9 mouse cellular contexts compared by ENCODE assay signal in genomic region chr4:133116756-133117470, GRCm38 (mm10). TPM values are rescaled to one million over a fixed set of nuclear protein-coding genes. Genes with fewer than 3 reads are reported as not detected.
DNase-seq lines count a peak whose midpoint lies in the region; ATAC-seq and TF ChIP-seq lines count a peak whose summit lies in the region.
"Had no signal": no experiment of that assay in that cellular context is flagged by ENCODE, and none has a peak within 500 bp of the region (broad histone marks: within the 10 kb centered on the region; RNA-seq: fewer than 3 reads in every experiment).

No protein-coding gene starts in this region.

- no peak for TF ChIP-seq POLR2A in liver, adult 2 months (IDR thresholded peaks at IDR 0.05; ENCODE audit: extremely low read depth, insufficient read depth, low read length)

- no peaks in the 10 kb centered on the region for H3K36me3 ChIP-seq in liver, adult 2 months (ENCODE audit: control insufficient read depth, insufficient read depth, low read length)
- no peaks in the 10 kb centered on the region for H3K36me3 ChIP-seq in neural tube, embryonic 13.5 days

- H3K79me2 ChIP-seq in liver, adult 2 months (ENCODE audit: control insufficient read depth, insufficient read depth, low read length), result no peaks in the 10 kb centered on the region

- no peak for TF ChIP-seq CTCF in liver, adult 2 months (IDR thresholded peaks at IDR 0.05; ENCODE audit: low read depth, low read length)

- ATAC-seq in neural tube, embryonic 13.5 days (ENCODE audit: low read depth), result no peak

- WGBS in liver, adult 2 months, result 80% methylated on average over 3 of the region's 3 CpGs
- WGBS in neural tube, embryonic 13.5 days, result 47% methylated on average over 3 of the region's 3 CpGs

- no peak overlapping the region for H3K4me2 ChIP-seq in neural tube, embryonic 13.5 days

- H3K27me3 ChIP-seq in liver, adult 2 months (ENCODE audit: control insufficient read depth, insufficient read depth, low read length), result no peaks in the 10 kb centered on the region
- H3K27me3 ChIP-seq in neural tube, embryonic 13.5 days, result no peaks in the 10 kb centered on the region

- no peak overlapping the region for H3K4me3 ChIP-seq in liver, adult 2 months (ENCODE audit: insufficient read depth, low read depth, low read length)
- H3K4me3 ChIP-seq in neural tube, embryonic 13.5 days, result no peak overlapping the region

- DNase-seq in liver, adult 2 months (ENCODE audit: extremely low read depth, low read depth, low spot score), result peak; percentile 43
- DNase-seq in liver, result no peak
- DNase-seq in gastrocnemius, postnatal 10 days, result peak; percentile 25
- DNase-seq in kidney, postnatal 14 days, result peak; percentile 56
- DNase-seq in right cerebral cortex, postnatal 25 days, result no peak
- DNase-seq in cerebellum, adult 18-20 months, result no peak
- no peak for DNase-seq in ovary, adult 18-20 months (ENCODE audit: low spot score)

- H3K27ac ChIP-seq in liver, adult 2 months (replicated peaks; ENCODE audit: insufficient read depth, low read depth, low read length), result peak overlapping the region; percentile 93
- H3K27ac ChIP-seq in neural tube, embryonic 13.5 days (replicated peaks), result peak overlapping the region; percentile 85
- H3K27ac ChIP-seq: liver, embryonic 14.5 days had no signal

- H3K9ac ChIP-seq in liver, adult 2 months (ENCODE audit: low read depth, low read length), result no peak overlapping the region
- peak overlapping the region; percentile 45; the same call in 1 of the 2 replicates for H3K9ac ChIP-seq in neural tube, embryonic 13.5 days
- H3K9ac ChIP-seq: liver, embryonic 14.5 days had no signal

- H3K9me3 ChIP-seq in neural tube, embryonic 13.5 days, result no peaks in the 10 kb centered on the region

- H3K4me1 ChIP-seq in liver, adult 2 months (ENCODE audit: control insufficient read depth, insufficient read depth, low read length), result 0 out of 2 replicates have a peak, but pooled peaks cover 2% of the 10 kb centered on the region
- peaks cover 35% of the 10 kb centered on the region for H3K4me1 ChIP-seq in neural tube, embryonic 13.5 days (replicated peaks)

RNA-seq across cellular contexts. Expression of gene Wasf2, which starts 13.4 kb away (rescaled TPM):
- total RNA-seq in liver, adult 2 months (2014; rRNA removed), result 6.0 and 10.7 TPM in 2 replicates
- polyA plus RNA-seq in liver, adult 2 months (2012; rRNA removed), result 12.3 and 17.0 TPM in 2 replicates
- 10 to 100 TPM; 73.1 to 88.7 TPM for total RNA-seq in gastrocnemius, postnatal 10 days (2021)
- 34.0 and 36.5 TPM in 2 replicates for polyA plus RNA-seq in neural tube, embryonic 13.5 days (2015; fragmentation: Nextera tagmentation; extraction: Ambion mirVana)

Comparison
In these comparisons a context has a peak if more than half of its experiments do, and no peak if none do; other contexts are left out.
1. DNase-seq: peak in liver, adult 2 months (single experiment), gastrocnemius, postnatal 10 days (single experiment) and kidney, postnatal 14 days (single experiment); none in liver (single experiment), right cerebral cortex, postnatal 25 days (single experiment), cerebellum, adult 18-20 months (0 of 2) and ovary, adult 18-20 months (single experiment).